Mouse (Mus musculus): Measurements from ENCODE around the gene Lgr4. TPM values are rescaled to one million over a fixed set of nuclear protein-coding genes. Genes with fewer than 3 reads are reported as not detected.
"Not testable (repeated sequence)": the region's sequence is repeated elsewhere in the genome, so short reads cannot be mapped to it uniquely, and the experiment has no call there.

Gene Lgr4
- 12.9 and 14.0 TPM in 2 replicates for polyA plus RNA-seq (2014; fragmentation: Nextera tagmentation; extraction: Ambion mirVana)

- Histone ChIP-seq H3K27ac (ENCODE audit: low read depth, low read length) (peak within 1 kb of the TSS; percentile 99), H3K36me3 (ENCODE audit: control insufficient read depth, insufficient read depth, low read length) (no peaks in the 10 kb centered on the region), H3K4me2 (peak within 1 kb of the TSS; percentile 90), H3K27me3 (ENCODE audit: control insufficient read depth, insufficient read depth, low read length) (no peaks in the 10 kb centered on the region), H3K4me3 (ENCODE audit: low read depth, low read length) (peak within 1 kb of the TSS; percentile 92), H3K9ac (ENCODE audit: low read depth, low read length) (peak within 1 kb of the TSS; percentile 96), H3K9me3 (replicated peaks; ENCODE audit: control insufficient read depth, low read length) (no peaks in the 10 kb centered on the region), H3K4me1 (ENCODE audit: control insufficient read depth, insufficient read depth, low read length) (peaks cover 33% of the 10 kb centered on the region)
- under 1% methylated on average over 96 of the region's 111 CpGs for WGBS (ENCODE audit: insufficient replicate concordance)
- ATAC-seq (replicated peaks; ENCODE audit: insufficient number of reproducible peaks, low FRiP score, low TSS enrichment) = peak; percentile 98
Measured at GRCm38 (mm10) chr2:109917496-109918413, at the start of gene Lgr4. Gene Lgr4, plus strand, starts transcription at chr2:109917647.

- not testable (repeated sequence) for ATAC-seq (replicated peaks; ENCODE audit: insufficient number of reproducible peaks, low FRiP score, low TSS enrichment); H3K27ac ChIP-seq (ENCODE audit: low read depth, low read length); H3K9ac ChIP-seq (ENCODE audit: low read depth, low read length); H3K4me3 ChIP-seq (ENCODE audit: low read depth, low read length); H3K4me1 ChIP-seq (ENCODE audit: control insufficient read depth, insufficient read depth, low read length); H3K36me3 ChIP-seq (ENCODE audit: control insufficient read depth, insufficient read depth, low read length); H3K27me3 ChIP-seq (ENCODE audit: control insufficient read depth, insufficient read depth, low read length); H3K9me3 ChIP-seq (replicated peaks; ENCODE audit: control insufficient read depth, low read length); H3K4me2 ChIP-seq
- 76% methylated on average over 4 of the region's 4 CpGs for WGBS (ENCODE audit: insufficient replicate concordance)
Measured at GRCm38 (mm10) chr2:109879429-109879828, 38.0 kb upstream of the Lgr4 start.

GRCm38 (mm10) chr2:109881111-109881510 is 36.3 kb upstream of the Lgr4 start:
- H3K4me1 ChIP-seq (ENCODE audit: control insufficient read depth, insufficient read depth, low read length) = no peaks in the 10 kb centered on the region
- H3K9me3 ChIP-seq (replicated peaks; ENCODE audit: control insufficient read depth, low read length) = no peaks in the 10 kb centered on the region
- 47% methylated on average over 2 of the region's 2 CpGs for WGBS (ENCODE audit: insufficient replicate concordance)
- no peak overlapping the region for H3K4me2 ChIP-seq
- H3K9ac ChIP-seq (ENCODE audit: low read depth, low read length) = no peak overlapping the region
- no peak overlapping the region for H3K4me3 ChIP-seq (ENCODE audit: low read depth, low read length)
- no peaks in the 10 kb centered on the region for H3K36me3 ChIP-seq (ENCODE audit: control insufficient read depth, insufficient read depth, low read length)
- H3K27ac ChIP-seq (ENCODE audit: low read depth, low read length) = no peak overlapping the region
- H3K27me3 ChIP-seq (ENCODE audit: control insufficient read depth, insufficient read depth, low read length) = no peaks in the 10 kb centered on the region
- no peak for ATAC-seq (replicated peaks; ENCODE audit: insufficient number of reproducible peaks, low FRiP score, low TSS enrichment)

GRCm38 (mm10) chr2:109881625-109882024 is 35.8 kb upstream of the Lgr4 start:
- Histone ChIP-seq H3K4me1 (ENCODE audit: control insufficient read depth, insufficient read depth, low read length) (no peaks in the 10 kb centered on the region), H3K4me3 (ENCODE audit: low read depth, low read length) (no peak overlapping the region), H3K27me3 (ENCODE audit: control insufficient read depth, insufficient read depth, low read length) (no peaks in the 10 kb centered on the region), H3K4me2 (no peak overlapping the region), H3K9me3 (replicated peaks; ENCODE audit: control insufficient read depth, low read length) (no peaks in the 10 kb centered on the region), H3K9ac (ENCODE audit: low read depth, low read length) (no peak overlapping the region), H3K27ac (ENCODE audit: low read depth, low read length) (no peak overlapping the region), H3K36me3 (ENCODE audit: control insufficient read depth, insufficient read depth, low read length) (no peaks in the 10 kb centered on the region)
- no peak for ATAC-seq (replicated peaks; ENCODE audit: insufficient number of reproducible peaks, low FRiP score, low TSS enrichment)
- 51% methylated on average over 1 of the region's 1 CpGs for WGBS (ENCODE audit: insufficient replicate concordance)

GRCm38 (mm10) chr2:109884106-109884505 is 33.3 kb upstream of the Lgr4 start:
- Histone ChIP-seq H3K4me3 (ENCODE audit: low read depth, low read length) (no peak overlapping the region), H3K27ac (ENCODE audit: low read depth, low read length) (no peak overlapping the region), H3K4me2 (no peak overlapping the region), H3K9me3 (replicated peaks; ENCODE audit: control insufficient read depth, low read length) (no peaks in the 10 kb centered on the region), H3K4me1 (ENCODE audit: control insufficient read depth, insufficient read depth, low read length) (no peaks in the 10 kb centered on the region), H3K9ac (ENCODE audit: low read depth, low read length) (no peak overlapping the region), H3K27me3 (ENCODE audit: control insufficient read depth, insufficient read depth, low read length) (no peaks in the 10 kb centered on the region), H3K36me3 (ENCODE audit: control insufficient read depth, insufficient read depth, low read length) (no peaks in the 10 kb centered on the region)
- ATAC-seq (replicated peaks; ENCODE audit: insufficient number of reproducible peaks, low FRiP score, low TSS enrichment) = no peak
- WGBS (ENCODE audit: insufficient replicate concordance) = 69% methylated on average over 4 of the region's 4 CpGs

GRCm38 (mm10) chr2:109884507-109884906 is 32.9 kb upstream of the Lgr4 start:
- no peak overlapping the region for H3K27ac ChIP-seq (ENCODE audit: low read depth, low read length)
- no peaks in the 10 kb centered on the region for H3K27me3 ChIP-seq (ENCODE audit: control insufficient read depth, insufficient read depth, low read length)
- 63% methylated on average over 4 of the region's 4 CpGs for WGBS (ENCODE audit: insufficient replicate concordance)
- no peaks in the 10 kb centered on the region for H3K9me3 ChIP-seq (replicated peaks; ENCODE audit: control insufficient read depth, low read length)
- no peaks in the 10 kb centered on the region for H3K4me1 ChIP-seq (ENCODE audit: control insufficient read depth, insufficient read depth, low read length)
- no peak overlapping the region for H3K4me2 ChIP-seq
- H3K36me3 ChIP-seq (ENCODE audit: control insufficient read depth, insufficient read depth, low read length) = no peaks in the 10 kb centered on the region
- H3K9ac ChIP-seq (ENCODE audit: low read depth, low read length) = no peak overlapping the region
- no peak for ATAC-seq (replicated peaks; ENCODE audit: insufficient number of reproducible peaks, low FRiP score, low TSS enrichment)
- no peak overlapping the region for H3K4me3 ChIP-seq (ENCODE audit: low read depth, low read length)

- Histone ChIP-seq H3K4me1 (ENCODE audit: control insufficient read depth, insufficient read depth, low read length) (peaks cover 11% of the 10 kb centered on the region; the same call in 1 of the 2 replicates), H3K4me2 (peak overlapping the region; percentile 85), H3K27ac (ENCODE audit: low read depth, low read length) (no peak overlapping the region; the same call in 1 of the 2 replicates), H3K9ac (ENCODE audit: low read depth, low read length) (peak overlapping the region; percentile 87), H3K9me3 (replicated peaks; ENCODE audit: control insufficient read depth, low read length) (no peaks in the 10 kb centered on the region), H3K36me3 (ENCODE audit: control insufficient read depth, insufficient read depth, low read length) (peaks cover under 1% of the 10 kb centered on the region; the same call in 1 of the 2 replicates), H3K4me3 (ENCODE audit: low read depth, low read length) (peak overlapping the region; percentile 69), H3K27me3 (ENCODE audit: control insufficient read depth, insufficient read depth, low read length) (no peaks in the 10 kb centered on the region)
- WGBS (ENCODE audit: insufficient replicate concordance) = 30% methylated on average over 4 of the region's 4 CpGs
- no peak for ATAC-seq (replicated peaks; ENCODE audit: insufficient number of reproducible peaks, low FRiP score, low TSS enrichment)
Measured at GRCm38 (mm10) chr2:109890068-109890467, 27.4 kb upstream of the Lgr4 start.

- peak within 1 kb of the TSS; percentile 87 for H3K9ac ChIP-seq (ENCODE audit: low read depth, low read length)
- ATAC-seq (replicated peaks; ENCODE audit: insufficient number of reproducible peaks, low FRiP score, low TSS enrichment) = peak; percentile 98
- peaks cover 4% of the 10 kb centered on the region for H3K36me3 ChIP-seq (ENCODE audit: control insufficient read depth, insufficient read depth, low read length)
- peak within 1 kb of the TSS; percentile 69 for H3K4me3 ChIP-seq (ENCODE audit: low read depth, low read length)
- no peaks in the 10 kb centered on the region for H3K9me3 ChIP-seq (replicated peaks; ENCODE audit: control insufficient read depth, low read length)
- WGBS (ENCODE audit: insufficient replicate concordance) = 0% methylated on average over 42 of the region's 42 CpGs
- peak within 1 kb of the TSS; percentile 85 for H3K4me2 ChIP-seq
- H3K4me1 ChIP-seq (ENCODE audit: control insufficient read depth, insufficient read depth, low read length) = peaks cover 11% of the 10 kb centered on the region; the same call in 1 of the 2 replicates
- no peaks in the 10 kb centered on the region for H3K27me3 ChIP-seq (ENCODE audit: control insufficient read depth, insufficient read depth, low read length)
- H3K27ac ChIP-seq (ENCODE audit: low read depth, low read length) = peak within 1 kb of the TSS; percentile 81
Measured at GRCm38 (mm10) chr2:109890597-109890996, 26.9 kb upstream of the Lgr4 start, which contains the start of gene Lin7c. Gene Lin7c, plus strand, starts transcription at chr2:109890853.

Data from heart, embryonic 11.5 days (tissue).